Mouse (Mus musculus) heart, embryonic 14.5 days (tissue): ENCODE data around the gene Swt1. TPM values are rescaled to one million over a fixed set of nuclear protein-coding genes. Genes with fewer than 3 reads are reported as not detected.

ENCODE experiments used
- ATAC-seq: fragments of 200-750 bp; cut with Nextera tagmentation; 2 replicates; pipeline ENCODE4 v1.8.0; 2017; ENCODE audit warnings: low read depth, moderate TSS enrichment; ENCODE audit not compliant: insufficient number of reproducible peaks, insufficient read depth, low FRiP score
- H3K27ac ChIP-seq, 2 experiments: fragments of 200-500 bp in 1 of 2; fragments of 300-500 bp in 1 of 2; sonication (generic) in 1 of 2; replicated peaks in 1 of 2; 2 replicates each; pipeline ENCODE4 v1.5.1; 2012 to 2014; ENCODE audit warnings: low read depth in 2 of 2, low read length in 2 of 2, control low read depth in 1 of 2, mild to moderate bottlenecking in 1 of 2, mixed read lengths in 1 of 2; ENCODE audit not compliant: control insufficient read depth in 1 of 2, insufficient read depth in 1 of 2
- H3K27me3 ChIP-seq: fragments of 300-500 bp; sonication (generic); 2 replicates; pipeline ENCODE4 v1.6.1; 2014; ENCODE audit warnings: mild to moderate bottlenecking, low read length, control low read depth; ENCODE audit not compliant: control insufficient read depth, insufficient read depth
- H3K36me3 ChIP-seq: fragments of 300-500 bp; sonication (generic); 2 replicates; pipeline ENCODE4 v1.6.1; 2014; ENCODE audit warnings: mild to moderate bottlenecking, control low read depth, low read length, mixed read lengths; ENCODE audit not compliant: control insufficient read depth, insufficient read depth
- H3K4me1 ChIP-seq, 2 experiments: fragments of 200-500 bp in 1 of 2; fragments of 300-500 bp in 1 of 2; sonication (generic) in 1 of 2; 2 replicates each; pipeline ENCODE4 v1.6.1; 2012 to 2014; ENCODE audit warnings: low read length in 2 of 2, control low read depth in 1 of 2, mixed read lengths in 1 of 2; ENCODE audit not compliant: control insufficient read depth in 2 of 2, insufficient read depth in 2 of 2
- H3K4me2 ChIP-seq: fragments of 300-500 bp; sonication (generic); 2 replicates; pipeline ENCODE4 v1.6.1; 2014; ENCODE audit warnings: mild to moderate bottlenecking, low read length
- H3K4me3 ChIP-seq, 2 experiments: fragments of 200-500 bp in 1 of 2; fragments of 300-500 bp in 1 of 2; sonication (generic) in 1 of 2; 2 replicates each; pipeline ENCODE4 v1.5.1; 2012 to 2014; ENCODE audit warnings: low read length in 2 of 2, mild to moderate bottlenecking in 2 of 2, control low read depth in 1 of 2, low read depth in 1 of 2, moderate library complexity in 1 of 2; ENCODE audit not compliant: control insufficient read depth in 1 of 2, insufficient read depth in 1 of 2
- H3K9ac ChIP-seq: fragments of 300-500 bp; sonication (generic); 2 replicates; pipeline ENCODE4 v1.6.1; 2014; ENCODE audit warnings: mild to moderate bottlenecking, low read length
- H3K9me3 ChIP-seq: fragments of 300-500 bp; sonication (generic); 2 replicates; pipeline ENCODE4 v1.6.1; 2016; ENCODE audit warnings: low read length, control low read depth; ENCODE audit not compliant: control insufficient read depth
- WGBS: fragments of 180-500 bp; shearing (Covaris S2); extraction: QIAGEN DNeasy Blood & Tissue Kit; methylation state at CpG from one replicate; pipeline ENCODE4 v1.1.7; 2014; 5-methylcytosine and 5-hydroxymethylcytosine counted together
- polyA plus RNA-seq: library from polyadenylated mRNA; unstranded; fragments of >200 nt; fragmentation: Nextera tagmentation; extraction: Ambion mirVana; gene quantifications from 2 replicates; pipeline ENCODE4 v1.2.1, GENCODE M21; 2014

Gene Swt1
- polyA plus RNA-seq, 1 experiment from 2014 or later: 19.9 TPM

- H3K4me2 ChIP-seq: no peak overlapping the region
- H3K4me3 ChIP-seq: no peak overlapping the region
- no peak overlapping the region for H3K27ac ChIP-seq
- no peaks in the 10 kb centered on the region for H3K9me3 ChIP-seq
- 94% methylated on average over 11 of the region's 11 CpGs for WGBS
- H3K36me3 ChIP-seq: peaks cover 91% of the 10 kb centered on the region
- H3K4me1 ChIP-seq: no peaks in the 10 kb centered on the region
- H3K27me3 ChIP-seq: no peaks in the 10 kb centered on the region
- no peak overlapping the region for H3K9ac ChIP-seq
- ATAC-seq: no peak
These were observed 23.7 kb upstream of the Swt1 start for GRCm38 (mm10) chr1:151451946-151452345.

GRCm38 (mm10) chr1:151450851-151451250 lies 22.6 kb upstream of the Swt1 start:
- H3K27me3 ChIP-seq: no peaks in the 10 kb centered on the region
- H3K36me3 ChIP-seq: peaks cover 91% of the 10 kb centered on the region
- no peak overlapping the region for H3K27ac ChIP-seq
- H3K9ac ChIP-seq: no peak overlapping the region
- H3K9me3 ChIP-seq: no peaks in the 10 kb centered on the region
- 100% methylated on average over 1 of the region's 2 CpGs for WGBS
- no peak for ATAC-seq
- H3K4me1 ChIP-seq: no peaks in the 10 kb centered on the region
- no peak overlapping the region for H3K4me2 ChIP-seq
- H3K4me3 ChIP-seq: no peak overlapping the region

GRCm38 (mm10) chr1:151449866-151450265 lies 21.6 kb upstream of the Swt1 start:
- no peaks in the 10 kb centered on the region for H3K27me3 ChIP-seq
- no peak overlapping the region for H3K9ac ChIP-seq
- ATAC-seq: no peak
- peaks cover 92% of the 10 kb centered on the region for H3K36me3 ChIP-seq
- H3K27ac ChIP-seq: no peak overlapping the region
- 94% methylated on average over 10 of the region's 10 CpGs for WGBS
- no peak overlapping the region for H3K4me2 ChIP-seq
- H3K4me3 ChIP-seq: no peak overlapping the region
- H3K9me3 ChIP-seq: no peaks in the 10 kb centered on the region
- no peaks in the 10 kb centered on the region for H3K4me1 ChIP-seq

GRCm38 (mm10) chr1:151435431-151435830 lies 7.2 kb upstream of the Swt1 start:
- no peaks in the 10 kb centered on the region for H3K9me3 ChIP-seq
- H3K36me3 ChIP-seq: peaks cover 61% of the 10 kb centered on the region
- ATAC-seq: no peak
- WGBS: 47% methylated on average over 6 of the region's 6 CpGs
- peaks cover 2 to 6% of the 10 kb centered on the region in 2 experiments; a peak in 2 of 4 replicates for H3K4me1 ChIP-seq
- H3K4me2 ChIP-seq: no peak overlapping the region
- H3K27ac ChIP-seq: peak overlapping the region; percentile 14 to 65; a peak in 3 of 4 replicates
- H3K27me3 ChIP-seq: no peaks in the 10 kb centered on the region
- H3K9ac ChIP-seq: no peak overlapping the region
- no peak overlapping the region for H3K4me3 ChIP-seq

- peaks cover 11% of the 10 kb centered on the region for H3K36me3 ChIP-seq
- H3K4me2 ChIP-seq: peak overlapping the region; percentile 72
- no peaks in the 10 kb centered on the region for H3K9me3 ChIP-seq
- no peak for ATAC-seq
- H3K27me3 ChIP-seq: no peaks in the 10 kb centered on the region
- peaks cover 0 to 16% of the 10 kb centered on the region in 2 experiments; a peak in 2 of 4 replicates for H3K4me1 ChIP-seq
- H3K4me3 ChIP-seq: peak overlapping the region; percentile 61 to 86
- peak overlapping the region; percentile 95 to 97 for H3K27ac ChIP-seq
- H3K9ac ChIP-seq: peak overlapping the region; percentile 96
- 30% methylated on average over 9 of the region's 9 CpGs for WGBS
These were observed 1.1 kb upstream of the Swt1 start for GRCm38 (mm10) chr1:151429316-151429715.

- Histone ChIP-seq H3K4me1 (peaks cover 0 to 16% of the 10 kb centered on the region in 2 experiments; a peak in 2 of 4 replicates), H3K27me3 (no peaks in the 10 kb centered on the region), H3K36me3 (no peaks in the 10 kb centered on the region), H3K4me3 (peak overlapping the region; percentile 61 to 86), H3K9ac (peak overlapping the region; percentile 85), H3K27ac (peak overlapping the region; percentile 70 to 97), H3K4me2 (peak overlapping the region; percentile 80), H3K9me3 (no peaks in the 10 kb centered on the region)
- ATAC-seq: peak; percentile 43
- WGBS: under 1% methylated on average over 26 of the region's 26 CpGs
These were observed 380 bp downstream of the Swt1 start for GRCm38 (mm10) chr1:151427888-151428262.

- Histone ChIP-seq H3K27ac (peak overlapping the region in 1 of 2 experiments; percentile 97; a peak in 2 of 4 replicates), H3K27me3 (no peaks in the 10 kb centered on the region), H3K4me3 (peak overlapping the region; percentile 61 to 86; a peak in 3 of 4 replicates), H3K4me2 (peak overlapping the region; percentile 80), H3K9me3 (no peaks in the 10 kb centered on the region), H3K9ac (peak overlapping the region; percentile 85), H3K36me3 (peaks cover 4% of the 10 kb centered on the region; the same call in 1 of the 2 replicates), H3K4me1 (peaks cover 0 to 16% of the 10 kb centered on the region in 2 experiments; a peak in 2 of 4 replicates)
- no peak for ATAC-seq
- 7% methylated on average over 7 of the region's 7 CpGs for WGBS
These were observed 1.2 kb downstream of the Swt1 start for GRCm38 (mm10) chr1:151426947-151427600.
